Mouse (Mus musculus): ENCODE results near the gene Spred3.
A peak's percentile ranks its signal among the peaks of the same experiment; 100 is the strongest.
"Not testable (repeated sequence)": the region's sequence is repeated elsewhere in the genome, so short reads cannot be mapped to it uniquely, and the experiment has no call there.

Spred3 gene

GRCm38 (mm10) chr7:29170066-29170754 lies at the start of gene Spred3, which contains the start of gene Ggn:
TSS of gene Spred3 (minus strand) at chr7:29170411.
TSS of gene Ggn (plus strand) at chr7:29170210.
- peak; percentile 58 for DNase-seq (ENCODE audit: low read depth, low spot score)

GRCm38 (mm10) chr7:29214846-29215245 lies 44.6 kb upstream of the Spred3 start:
- DNase-seq (ENCODE audit: low read depth, low spot score), result no peak

GRCm38 (mm10) chr7:29214236-29214635 lies 44.0 kb upstream of the Spred3 start:
- no peak for DNase-seq (ENCODE audit: low read depth, low spot score)

- no peak for DNase-seq (ENCODE audit: low read depth, low spot score)
Observed at GRCm38 (mm10) chr7:29213675-29214082, 43.5 kb upstream of the Spred3 start, which contains the start of gene Catsperg1. TSS of gene Catsperg1 (minus strand) at chr7:29214035.

- DNase-seq (ENCODE audit: low read depth, low spot score), result not testable (repeated sequence)
Observed at GRCm38 (mm10) chr7:29212775-29213560, 42.8 kb upstream of the Spred3 start.

GRCm38 (mm10) chr7:29212199-29212765 lies 42.1 kb upstream of the Spred3 start:
- DNase-seq (ENCODE audit: low read depth, low spot score), result no peak

- peak; percentile 89 for DNase-seq (ENCODE audit: low read depth, low spot score)
Observed at GRCm38 (mm10) chr7:29211415-29212198, 41.4 kb upstream of the Spred3 start.

GRCm38 (mm10) chr7:29211013-29211412 lies 40.8 kb upstream of the Spred3 start:
- DNase-seq (ENCODE audit: low read depth, low spot score), result not testable (repeated sequence)

GRCm38 (mm10) chr7:29202577-29202976 lies 32.4 kb upstream of the Spred3 start:
- DNase-seq (ENCODE audit: low read depth, low spot score), result no peak

- not testable (repeated sequence) for DNase-seq (ENCODE audit: low read depth, low spot score)
Observed at GRCm38 (mm10) chr7:29194230-29194629, 24.0 kb upstream of the Spred3 start.

- DNase-seq (ENCODE audit: low read depth, low spot score), result not testable (repeated sequence)
Observed at GRCm38 (mm10) chr7:29181323-29181722, 11.1 kb upstream of the Spred3 start.

GRCm38 (mm10) chr7:29180854-29181236 lies 10.6 kb upstream of the Spred3 start:
- DNase-seq (ENCODE audit: low read depth, low spot score), result no peak

- DNase-seq (ENCODE audit: low read depth, low spot score), result peak; percentile 99
Observed at GRCm38 (mm10) chr7:29180077-29180853, 10.1 kb upstream of the Spred3 start, which contains the start of gene Psmd8. TSS of gene Psmd8 (minus strand) at chr7:29180701.

- DNase-seq (ENCODE audit: low read depth, low spot score), result peak; percentile 62
Observed at GRCm38 (mm10) chr7:29179323-29179722, 9.1 kb upstream of the Spred3 start.

- DNase-seq (ENCODE audit: low read depth, low spot score), result no peak
Observed at GRCm38 (mm10) chr7:29178106-29178505, 7.9 kb upstream of the Spred3 start.

GRCm38 (mm10) chr7:29172390-29173016 lies 2.3 kb upstream of the Spred3 start:
- DNase-seq (ENCODE audit: low read depth, low spot score), result no peak

- no peak for DNase-seq (ENCODE audit: low read depth, low spot score)
Observed at GRCm38 (mm10) chr7:29171562-29172097, 1.4 kb upstream of the Spred3 start.

GRCm38 (mm10) chr7:29170755-29171561 lies 747 bp upstream of the Spred3 start:
- DNase-seq (ENCODE audit: low read depth, low spot score), result peak; percentile 40
